In genomic region chrX:98707766-98708165, GRCm38 (mm10) we compare ENCODE assay signal across 10 mouse cellular contexts.
DNase-seq lines count a peak whose midpoint lies in the region.
"Had no signal": no experiment of that assay in that cellular context is flagged by ENCODE, and none has a peak within 500 bp of the region (broad histone marks: within the 10 kb centered on the region; RNA-seq: fewer than 3 reads in every experiment).

No protein-coding gene starts in this region.

- DNase-seq in cerebellum, postnatal 25 days = peak; percentile 7 to 27
- DNase-seq in cerebellum, postnatal 36 days = no peak
- DNase-seq in kidney, adult 18-20 months = peak; percentile 4
- no peak for DNase-seq in kidney, postnatal 4 days
- peak; percentile 22 for DNase-seq in adrenal gland, postnatal 25 days
- peak; percentile 14 for DNase-seq in right cerebral cortex, postnatal 25 days
- DNase-seq in urinary bladder, postnatal 14 days (ENCODE audit: low spot score) = no peak
- no peak for DNase-seq in thymus, postnatal 10 days (ENCODE audit: low spot score in 2 of 2)
- DNase-seq: midbrain, embryonic 14.5 days; thymus, postnatal 25 days had no signal

Comparison
In these comparisons a context has a peak if more than half of its experiments do, and no peak if none do; other contexts are left out.
1. DNase-seq: peak in cerebellum, postnatal 25 days (2 of 2), kidney, adult 18-20 months (single experiment), adrenal gland, postnatal 25 days (single experiment) and right cerebral cortex, postnatal 25 days (single experiment); none in cerebellum, postnatal 36 days (0 of 2), kidney, postnatal 4 days (0 of 2), urinary bladder, postnatal 14 days (single experiment) and thymus, postnatal 10 days (0 of 2).